Mouse (Mus musculus): ENCODE results near the gene Emc9.

The Emc9 gene

GRCm38 (mm10) chr14:55584702-55585565, at the start of gene Emc9:
Gene Emc9 (minus strand): TSS chr14:55585302.
- peak; percentile 80 for DNase-seq

GRCm38 (mm10) chr14:55629312-55629711, 44.2 kb upstream of the Emc9 start:
- peak; percentile 77 for DNase-seq

- no peak for DNase-seq
Observed at GRCm38 (mm10) chr14:55628077-55628827, 43.1 kb upstream of the Emc9 start.

GRCm38 (mm10) chr14:55618486-55619195, 33.5 kb upstream of the Emc9 start:
- no peak for DNase-seq

GRCm38 (mm10) chr14:55617822-55618221, 32.7 kb upstream of the Emc9 start, which contains the start of gene Rec8:
Gene Rec8 (plus strand): TSS chr14:55618037.
- peak; percentile 42 for DNase-seq

- DNase-seq, result no peak
Observed at GRCm38 (mm10) chr14:55616844-55617243, 31.7 kb upstream of the Emc9 start.

- DNase-seq, result no peak
Observed at GRCm38 (mm10) chr14:55615876-55616275, 30.8 kb upstream of the Emc9 start.

GRCm38 (mm10) chr14:55614565-55615178, 29.6 kb upstream of the Emc9 start:
- DNase-seq, result no peak

GRCm38 (mm10) chr14:55613346-55613745, 28.2 kb upstream of the Emc9 start:
- DNase-seq, result no peak

- DNase-seq, result no peak
Observed at GRCm38 (mm10) chr14:55608339-55608738, 23.2 kb upstream of the Emc9 start.

GRCm38 (mm10) chr14:55605743-55606459, 20.8 kb upstream of the Emc9 start:
- DNase-seq, result no peak

GRCm38 (mm10) chr14:55604823-55605222, 19.7 kb upstream of the Emc9 start:
- DNase-seq, result no peak

GRCm38 (mm10) chr14:55603633-55604576, 18.8 kb upstream of the Emc9 start:
- peak; percentile 94 for DNase-seq

- no peak for DNase-seq
Observed at GRCm38 (mm10) chr14:55603271-55603632, 18.1 kb upstream of the Emc9 start, which contains the start of gene Irf9. Gene Irf9 (plus strand): TSS chr14:55603571.

GRCm38 (mm10) chr14:55598521-55599390, 13.7 kb upstream of the Emc9 start:
- no peak for DNase-seq

- peak; percentile 65 for DNase-seq
Observed at GRCm38 (mm10) chr14:55596036-55596690, 11.1 kb upstream of the Emc9 start.

- peak; percentile 46 for DNase-seq
Observed at GRCm38 (mm10) chr14:55592226-55592625, 7.1 kb upstream of the Emc9 start.

GRCm38 (mm10) chr14:55591331-55591891, 6.3 kb upstream of the Emc9 start, which contains the start of gene Rnf31:
Gene Rnf31 (plus strand): TSS chr14:55591708.
- DNase-seq, result peak; percentile 96
